Mouse (Mus musculus) C2C12 (cell line): ENCODE measurements around the gene Usp13.

ENCODE experiments used
- CTCF ChIP-seq: IDR thresholded peaks from one replicate; pipeline ENCODE4 v1.5.1; 2011; ENCODE audit not compliant: control insufficient read depth, insufficient read depth, insufficient read length
- MYOG ChIP-seq: IDR thresholded peaks from one replicate; pipeline ENCODE4 v1.6.1; 2011; ENCODE audit not compliant: control insufficient read depth, insufficient read length; ENCODE audit errors: extremely low read depth
- USF1 ChIP-seq: IDR thresholded peaks from one replicate; pipeline ENCODE4 v1.6.1; 2011; ENCODE audit warnings: low read depth, mild to moderate bottlenecking, control low read depth, moderate library complexity

DNA sequence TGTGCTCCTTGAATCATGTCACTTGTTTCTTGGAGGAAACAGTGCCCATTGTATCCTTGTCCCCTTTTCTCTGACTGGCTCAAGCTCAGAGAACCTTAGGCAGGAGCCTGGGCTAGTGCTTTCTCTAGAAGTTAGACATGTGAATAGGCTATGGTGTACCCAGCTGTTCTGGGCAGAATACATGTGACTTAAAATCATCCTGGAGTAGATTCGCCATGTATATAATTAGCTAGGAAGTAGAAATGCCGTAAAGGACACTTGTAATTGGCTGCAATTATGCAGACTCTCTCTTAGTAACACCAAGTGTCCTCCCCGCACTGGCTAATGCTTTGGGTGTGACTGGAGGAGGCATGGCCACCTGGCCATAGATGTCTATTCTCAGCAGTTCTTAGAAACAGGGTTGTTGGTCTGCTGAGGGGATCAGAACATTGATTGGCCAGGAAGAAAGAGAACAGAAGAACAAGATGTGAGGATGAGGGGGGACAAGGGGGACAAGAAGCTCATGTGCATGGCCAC, 8.7 kb downstream of the Usp13 start:
- TF ChIP-seq CTCF (no peak), MYOG (no peak), USF1 (no peak)
